Mouse (Mus musculus): ENCODE measurements at regions not wholly inside any gene's neighbourhood (a gene's known extent, or its start where the extent isn't known, plus 50 kb on each side); places are given as distances from the start of the nearest gene placed in this dataset.
"Not testable (repeated sequence)": the region's sequence is repeated elsewhere in the genome, so short reads cannot be mapped to it uniquely, and the experiment has no call there.

DNA sequence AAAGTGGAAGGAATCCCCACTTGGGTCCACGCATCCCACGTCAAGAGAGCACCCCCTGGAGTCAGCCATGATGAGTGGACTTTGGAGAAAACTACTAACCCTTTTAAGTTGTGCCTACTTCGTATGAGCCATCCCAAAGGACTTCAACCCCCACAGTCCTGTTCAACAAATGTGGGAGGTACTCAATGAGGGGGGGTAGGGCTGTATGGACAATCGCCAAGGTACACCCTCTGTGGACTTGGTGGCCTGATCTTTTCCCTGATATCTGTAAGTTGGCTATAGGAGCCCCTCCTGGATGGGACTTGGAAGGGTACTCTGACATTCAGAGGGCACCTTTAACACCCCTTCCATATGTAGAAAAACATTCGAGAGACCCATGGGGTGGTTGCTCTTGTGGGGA lies 256.5 kb upstream of the Olfr161 start:
- in situ Hi-C loops (cut with MboI, MseI): loop anchor here in 1 of 2 experiments (10.0 kb wide), 1 partner anchor 290 kb away; no protein-coding TSS in a partner anchor

DNA sequence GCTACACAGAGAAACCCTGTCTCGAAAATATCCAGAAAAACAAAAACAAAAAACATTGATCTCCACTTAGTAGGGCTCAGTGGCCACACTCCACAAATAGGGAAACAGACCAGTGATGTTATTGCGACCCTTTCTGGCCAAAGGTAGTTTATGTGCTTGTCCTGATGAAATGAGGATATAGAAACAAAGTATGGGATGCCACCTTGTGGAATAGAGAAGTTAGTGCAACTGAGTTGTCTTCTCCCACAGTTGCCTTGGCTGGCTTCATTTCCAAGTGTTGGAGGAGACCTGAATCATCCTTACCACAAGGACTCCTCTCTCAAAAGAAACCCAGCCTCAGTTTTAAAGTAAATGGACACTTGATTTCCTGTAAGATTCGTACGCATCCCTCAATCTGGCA lies 247.5 kb upstream of the Olfr161 start:
- in situ Hi-C loops (cut with MboI, MseI): not testable (repeated sequence)

GRCm38 (mm10) chr16:3344725-3345380 lies 246.0 kb upstream of the Olfr161 start:
- in situ Hi-C loops (cut with MboI, MseI): not testable (repeated sequence)

DNA sequence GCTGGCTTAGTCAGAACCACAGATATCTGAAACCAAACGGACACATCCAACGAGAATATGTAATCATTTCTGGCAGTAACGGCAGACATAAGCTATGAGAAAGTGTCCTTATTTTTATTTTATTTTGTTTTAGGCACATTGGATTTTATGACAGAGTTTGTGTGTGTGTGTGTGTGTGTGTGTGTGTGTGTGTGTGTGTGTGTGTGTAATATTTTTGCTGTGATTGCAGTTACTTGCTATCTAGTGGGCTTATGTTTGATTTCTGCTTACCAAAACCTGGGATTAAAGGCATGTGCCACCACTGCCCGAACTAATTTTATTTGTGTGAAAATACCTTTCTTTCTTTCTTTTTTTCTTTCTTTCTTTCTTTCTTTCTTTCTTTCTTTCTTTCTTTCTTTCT lies 241.5 kb upstream of the Olfr161 start:
- in situ Hi-C loops (cut with MboI, MseI): not testable (repeated sequence)

- in situ Hi-C loops (cut with MboI, MseI): not testable (repeated sequence)
Observed at GRCm38 (mm10) chr16:3349850-3350547, 240.8 kb upstream of the Olfr161 start.

DNA sequence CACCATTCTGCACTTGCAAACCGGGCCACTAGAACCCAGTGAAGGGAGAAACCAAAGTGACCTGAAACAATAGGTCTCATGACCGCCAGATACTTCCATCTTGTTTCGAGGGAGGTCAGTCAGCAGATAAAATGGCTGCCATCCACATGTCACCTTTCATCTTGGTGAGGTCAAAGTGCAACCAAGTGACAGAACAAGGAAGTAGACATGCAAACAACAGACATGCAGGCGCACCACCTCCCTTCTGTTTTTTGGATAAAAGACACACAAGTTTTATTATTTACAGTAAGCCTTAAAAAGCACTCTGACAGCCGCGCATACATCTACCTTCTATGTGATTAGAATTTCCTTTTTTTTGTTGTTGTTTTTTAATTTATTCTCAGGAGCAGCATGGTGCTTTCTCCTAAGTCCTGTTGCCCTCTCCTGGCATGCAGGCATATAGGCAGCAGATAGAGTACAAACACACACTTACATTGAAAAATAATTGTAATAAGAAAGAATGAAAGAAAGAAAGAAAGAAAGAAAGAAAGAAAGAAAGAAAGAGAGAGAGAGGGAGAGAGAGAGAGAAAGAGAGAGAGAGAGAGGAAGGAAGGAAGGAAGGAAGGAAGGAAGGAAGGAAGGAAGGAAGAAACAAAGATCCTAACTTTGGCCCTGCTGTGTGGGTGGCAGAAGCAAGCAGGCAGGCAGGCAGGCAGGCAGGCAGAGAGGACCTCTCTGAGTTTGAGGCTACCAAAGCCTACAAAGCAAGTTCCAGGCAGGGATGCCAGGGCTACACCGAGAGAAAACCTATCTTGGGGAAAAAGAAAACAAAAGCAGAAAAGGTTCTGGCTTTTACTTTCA lies 240.0 kb upstream of the Olfr161 start:
- in situ Hi-C loops (cut with MboI, MseI): not testable (repeated sequence)

- in situ Hi-C loops (cut with MboI, MseI): not testable (repeated sequence)
Observed at GRCm38 (mm10) chr16:3351508-3352046, 239.3 kb upstream of the Olfr161 start.
